Mouse (Mus musculus) forebrain, embryonic 14.5 days (tissue): ENCODE data around the gene Mlph. TPM values are rescaled to one million over a fixed set of nuclear protein-coding genes. Genes with fewer than 3 reads are reported as not detected.

Experiments used
- ATAC-seq: fragments of 200-750 bp; cut with Nextera tagmentation; 2 replicates; pipeline ENCODE4 v1.8.0; 2017; ENCODE audit warnings: mild to moderate bottlenecking, moderate library complexity
- DNase-seq: peaks from one replicate; pipeline ENCODE4 v3.0.0-alpha.2; 2015; ENCODE audit warnings: low spot score
- H3K27ac ChIP-seq: fragments of 300-500 bp; sonication (generic); 2 replicates; pipeline ENCODE4 v1.5.1; 2014; ENCODE audit warnings: low read depth, mild to moderate bottlenecking, control low read depth, low read length, moderate library complexity
- H3K27me3 ChIP-seq: fragments of 300-500 bp; sonication (generic); replicated peaks from 2 replicates; pipeline ENCODE4 v1.6.1; 2014; ENCODE audit warnings: low read length, control low read depth, mixed read lengths; ENCODE audit not compliant: control insufficient read depth, insufficient read depth
- H3K36me3 ChIP-seq: fragments of 300-500 bp; sonication (generic); 2 replicates; pipeline ENCODE4 v1.6.1; 2014; ENCODE audit warnings: low read length, control low read depth; ENCODE audit not compliant: control insufficient read depth, insufficient read depth
- H3K4me1 ChIP-seq: fragments of 300-500 bp; sonication (generic); 2 replicates; pipeline ENCODE4 v1.6.1; 2014; ENCODE audit warnings: antibody characterized with exemption, low read length, control low read depth; ENCODE audit not compliant: control insufficient read depth, insufficient read depth
- H3K4me2 ChIP-seq: fragments of 300-500 bp; sonication (generic); 2 replicates; pipeline ENCODE4 v1.6.1; 2014; ENCODE audit warnings: mild to moderate bottlenecking, control low read depth, low read length
- H3K4me3 ChIP-seq: fragments of 300-500 bp; sonication (generic); 2 replicates; pipeline ENCODE4 v1.5.1; 2014; ENCODE audit warnings: low read depth, low read length, control low read depth
- H3K9ac ChIP-seq: fragments of 300-500 bp; sonication (generic); 2 replicates; pipeline ENCODE4 v1.6.1; 2014; ENCODE audit warnings: mild to moderate bottlenecking, low read length, control low read depth, moderate library complexity
- H3K9me3 ChIP-seq: fragments of 300-500 bp; sonication (generic); replicated peaks from 2 replicates; pipeline ENCODE4 v1.6.1; 2016; ENCODE audit warnings: low read length, control low read depth, mixed read lengths; ENCODE audit not compliant: control insufficient read depth
- WGBS: fragments of 180-500 bp; shearing (Covaris S2); extraction: QIAGEN DNeasy Blood & Tissue Kit; methylation state at CpG from one replicate; pipeline ENCODE4 v1.1.7; 2014; 5-methylcytosine and 5-hydroxymethylcytosine counted together
- polyA plus RNA-seq: library from polyadenylated mRNA; unstranded; fragments of >200 nt; fragmentation: Nextera tagmentation; extraction: Ambion mirVana; gene quantifications from 2 replicates; pipeline ENCODE4 v1.2.1, GENCODE M21; 2014

The Mlph gene
- polyA plus RNA-seq, 1 experiment from 2014 or later = 0.05 TPM

GRCm38 (mm10) chr1:90949309-90949708 is 34.4 kb downstream of the Mlph start:
- no peaks in the 10 kb centered on the region for H3K27me3 ChIP-seq
- H3K9me3 ChIP-seq = no peaks in the 10 kb centered on the region
- 82% methylated on average over 9 of the region's 9 CpGs for WGBS
- H3K27ac ChIP-seq = no peak overlapping the region
- DNase-seq (no peak), ATAC-seq (no peak)
- H3K4me3 ChIP-seq = no peak overlapping the region
- H3K4me1 ChIP-seq = no peaks in the 10 kb centered on the region
- no peak overlapping the region for H3K9ac ChIP-seq
- no peaks in the 10 kb centered on the region for H3K36me3 ChIP-seq
- no peak overlapping the region for H3K4me2 ChIP-seq

- H3K4me1 ChIP-seq = no peaks in the 10 kb centered on the region
- ATAC-seq (no peak), DNase-seq (no peak)
- H3K4me2 ChIP-seq = no peak overlapping the region
- no peaks in the 10 kb centered on the region for H3K27me3 ChIP-seq
- 85% methylated on average over 7 of the region's 7 CpGs for WGBS
- H3K27ac ChIP-seq = no peak overlapping the region
- no peaks in the 10 kb centered on the region for H3K36me3 ChIP-seq
- no peaks in the 10 kb centered on the region for H3K9me3 ChIP-seq
- H3K9ac ChIP-seq = no peak overlapping the region
- H3K4me3 ChIP-seq = no peak overlapping the region
Measured at GRCm38 (mm10) chr1:90951670-90952069, 36.8 kb downstream of the Mlph start.

GRCm38 (mm10) chr1:90952808-90953207 is 37.9 kb downstream of the Mlph start, which contains the start of gene Prlh:
Gene Prlh, plus strand, starts transcription at chr1:90953108.
- H3K9me3 ChIP-seq = no peaks in the 10 kb centered on the region
- no peak within 1 kb of the TSS for H3K27ac ChIP-seq
- no peak within 1 kb of the TSS for H3K4me2 ChIP-seq
- WGBS = 83% methylated on average over 8 of the region's 8 CpGs
- H3K4me3 ChIP-seq = no peak within 1 kb of the TSS
- no peaks in the 10 kb centered on the region for H3K36me3 ChIP-seq
- no peaks in the 10 kb centered on the region for H3K4me1 ChIP-seq
- no peak for DNase-seq
- ATAC-seq = no peak
- H3K27me3 ChIP-seq = no peaks in the 10 kb centered on the region
- H3K9ac ChIP-seq = no peak within 1 kb of the TSS

- H3K4me1 ChIP-seq = no peaks in the 10 kb centered on the region
- WGBS = 73% methylated on average over 11 of the region's 11 CpGs
- H3K36me3 ChIP-seq = no peaks in the 10 kb centered on the region
- H3K27me3 ChIP-seq = no peaks in the 10 kb centered on the region
- DNase-seq = no peak
- no peak overlapping the region for H3K27ac ChIP-seq
- no peak for ATAC-seq
- H3K9me3 ChIP-seq = no peaks in the 10 kb centered on the region
- H3K9ac ChIP-seq = no peak overlapping the region
- no peak overlapping the region for H3K4me3 ChIP-seq
- H3K4me2 ChIP-seq = no peak overlapping the region
Measured at GRCm38 (mm10) chr1:90953688-90954087, 38.8 kb downstream of the Mlph start.

- peak; percentile 89 for DNase-seq
- 36% methylated on average over 7 of the region's 7 CpGs for WGBS
Measured at GRCm38 (mm10) chr1:90956245-90957096, 41.6 kb downstream of the Mlph start.

GRCm38 (mm10) chr1:90962526-90962925 is 47.6 kb downstream of the Mlph start:
- Histone ChIP-seq H3K4me2 (no peak overlapping the region), H3K27ac (no peak overlapping the region), H3K4me1 (peaks cover 1% of the 10 kb centered on the region; the same call in 1 of the 2 replicates), H3K4me3 (no peak overlapping the region), H3K36me3 (no peaks in the 10 kb centered on the region), H3K9me3 (no peaks in the 10 kb centered on the region), H3K9ac (no peak overlapping the region), H3K27me3 (no peaks in the 10 kb centered on the region)
- 48% methylated on average over 4 of the region's 4 CpGs for WGBS
- ATAC-seq = no peak
- no peak for DNase-seq

More at GRCm38 (mm10) chr1:90956245-90957096, 41.6 kb downstream of the Mlph start:
- H3K4me1 ChIP-seq = no peaks in the 10 kb centered on the region
- H3K9ac ChIP-seq = no peak overlapping the region
- H3K4me3 ChIP-seq = no peak overlapping the region
- H3K4me2 ChIP-seq = no peak overlapping the region
- no peak overlapping the region for H3K27ac ChIP-seq
- H3K27me3 ChIP-seq = no peaks in the 10 kb centered on the region
- H3K36me3 ChIP-seq = no peaks in the 10 kb centered on the region
- H3K9me3 ChIP-seq = no peaks in the 10 kb centered on the region
- ATAC-seq = peak; percentile 86; the same call in 1 of the 2 replicates

- Histone ChIP-seq H3K9ac (no peak overlapping the region), H3K9me3 (no peaks in the 10 kb centered on the region), H3K4me2 (no peak overlapping the region), H3K27me3 (no peaks in the 10 kb centered on the region), H3K4me3 (no peak overlapping the region), H3K36me3 (no peaks in the 10 kb centered on the region), H3K27ac (no peak overlapping the region), H3K4me1 (peaks cover 6% of the 10 kb centered on the region)
- WGBS = 13% methylated on average over 3 of the region's 3 CpGs
- peak; percentile 60 for DNase-seq
- ATAC-seq = peak; percentile 29; the same call in 1 of the 2 replicates
Measured at GRCm38 (mm10) chr1:90962994-90963393, 48.1 kb downstream of the Mlph start.

GRCm38 (mm10) chr1:90967583-90967982 is 52.7 kb downstream of the Mlph start:
- no peak overlapping the region for H3K9ac ChIP-seq
- H3K9me3 ChIP-seq = no peaks in the 10 kb centered on the region
- no peak overlapping the region for H3K4me3 ChIP-seq
- no peaks in the 10 kb centered on the region for H3K36me3 ChIP-seq
- H3K27ac ChIP-seq = no peak overlapping the region
- WGBS = 34% methylated on average over 7 of the region's 7 CpGs
- peaks cover 7% of the 10 kb centered on the region for H3K4me1 ChIP-seq
- H3K4me2 ChIP-seq = no peak overlapping the region
- ATAC-seq = peak; percentile 79
- H3K27me3 ChIP-seq = no peaks in the 10 kb centered on the region
- peak; percentile 68 for DNase-seq

GRCm38 (mm10) chr1:90968649-90969048 is 53.8 kb downstream of the Mlph start:
- 75% methylated on average over 4 of the region's 4 CpGs for WGBS
- Histone ChIP-seq H3K27ac (no peak overlapping the region), H3K27me3 (no peaks in the 10 kb centered on the region), H3K36me3 (no peaks in the 10 kb centered on the region), H3K9ac (no peak overlapping the region), H3K9me3 (no peaks in the 10 kb centered on the region), H3K4me2 (no peak overlapping the region), H3K4me1 (peaks cover 7% of the 10 kb centered on the region), H3K4me3 (no peak overlapping the region)
- DNase-seq = no peak
- ATAC-seq = no peak
